Mouse (Mus musculus) limb, embryonic 14.5 days (tissue): ENCODE measurements around the gene Pced1b. TPM values are rescaled to one million over a fixed set of nuclear protein-coding genes. Genes with fewer than 3 reads are reported as not detected.

ENCODE experiments used
- ATAC-seq: fragments of 200-750 bp; cut with Nextera tagmentation; 2 replicates; pipeline ENCODE4 v1.8.0; 2017; ENCODE audit warnings: low read depth, moderate number of reproducible peaks, moderate TSS enrichment; ENCODE audit not compliant: low FRiP score
- DNase-seq: peaks from one replicate; pipeline ENCODE4 v3.0.0-alpha.2; 2015; ENCODE audit warnings: low spot score
- H3K27ac ChIP-seq: fragments of 300-500 bp; sonication (generic); replicated peaks from 2 replicates; pipeline ENCODE4 v1.5.1; 2014; ENCODE audit warnings: low read depth, mild to moderate bottlenecking, low read length, moderate library complexity, mixed read lengths
- H3K27me3 ChIP-seq: fragments of 300-500 bp; sonication (generic); 2 replicates; pipeline ENCODE4 v1.6.1; 2014; ENCODE audit warnings: low read length, mixed read lengths; ENCODE audit not compliant: control insufficient read depth, insufficient read depth
- H3K36me3 ChIP-seq: fragments of 300-500 bp; sonication (generic); 2 replicates; pipeline ENCODE4 v1.6.1; 2014; ENCODE audit warnings: mild to moderate bottlenecking, low read length, moderate library complexity, mixed read lengths; ENCODE audit not compliant: control insufficient read depth, insufficient read depth
- H3K4me1 ChIP-seq: fragments of 300-500 bp; sonication (generic); 2 replicates; pipeline ENCODE4 v1.6.1; 2014; ENCODE audit warnings: antibody characterized with exemption, low read length, mixed read lengths; ENCODE audit not compliant: control insufficient read depth, insufficient read depth
- H3K4me2 ChIP-seq: fragments of 300-500 bp; sonication (generic); replicated peaks from 2 replicates; pipeline ENCODE4 v1.6.1; 2014; ENCODE audit warnings: low read depth, mild to moderate bottlenecking, low read length, moderate library complexity; ENCODE audit not compliant: severe bottlenecking
- H3K4me3 ChIP-seq: fragments of 300-500 bp; sonication (generic); replicated peaks from 2 replicates; pipeline ENCODE4 v1.5.1; 2014; ENCODE audit warnings: low read length
- H3K9ac ChIP-seq: fragments of 300-500 bp; sonication (generic); 2 replicates; pipeline ENCODE4 v1.6.1; 2014; ENCODE audit warnings: mild to moderate bottlenecking, low read depth, low read length, moderate library complexity; ENCODE audit not compliant: severe bottlenecking
- H3K9me3 ChIP-seq: fragments of 300-500 bp; sonication (generic); 2 replicates; pipeline ENCODE4 v1.6.1; 2016; ENCODE audit warnings: low read length; ENCODE audit not compliant: control insufficient read depth
- POLR2A ChIP-seq: fragments of 200-500 bp; IDR thresholded peaks from 2 replicates; pipeline ENCODE4 v1.8.0; 2012; ENCODE audit warnings: inconsistent platforms, mild to moderate bottlenecking, moderate library complexity, borderline replicate concordance; ENCODE audit not compliant: insufficient read depth, insufficient read length; ENCODE audit errors: extremely low read depth
- WGBS: fragments of 180-500 bp; shearing (Covaris S2); extraction: QIAGEN DNeasy Blood & Tissue Kit; methylation state at CpG from one replicate; pipeline ENCODE4 v1.1.7; 2014; 5-methylcytosine and 5-hydroxymethylcytosine counted together
- polyA plus RNA-seq, 2 experiments: library from polyadenylated mRNA; depleted of rRNA in 1 of 2; stranded (reverse) in 1 of 2; unstranded in 1 of 2; fragments of >200 nt; fragmentation: Nextera tagmentation in 1 of 2; extraction: Ambion mirVana in 1 of 2; gene quantifications; 2 replicates each; pipeline versions ENCODE4 v1.2.1 to v1.2.3; 2012 to 2014

The Pced1b gene
- polyA plus RNA-seq, 2 experiments: 3.8 to 7.9 TPM

- no peak overlapping the region for H3K27ac ChIP-seq
- no peak overlapping the region for H3K4me3 ChIP-seq
- H3K36me3 ChIP-seq: no peaks in the 10 kb centered on the region
- no peak overlapping the region for H3K4me2 ChIP-seq
- H3K27me3 ChIP-seq: no peaks in the 10 kb centered on the region
- ATAC-seq (no peak), DNase-seq (no peak)
- H3K4me1 ChIP-seq: no peaks in the 10 kb centered on the region
- 55% methylated on average over 6 of the region's 6 CpGs for WGBS
- no peak for TF ChIP-seq POLR2A
- H3K9ac ChIP-seq: no peak overlapping the region
- H3K9me3 ChIP-seq: no peaks in the 10 kb centered on the region
Observed at GRCm38 (mm10) chr15:97372611-97373131, 125.8 kb downstream of the Pced1b start.

DNA sequence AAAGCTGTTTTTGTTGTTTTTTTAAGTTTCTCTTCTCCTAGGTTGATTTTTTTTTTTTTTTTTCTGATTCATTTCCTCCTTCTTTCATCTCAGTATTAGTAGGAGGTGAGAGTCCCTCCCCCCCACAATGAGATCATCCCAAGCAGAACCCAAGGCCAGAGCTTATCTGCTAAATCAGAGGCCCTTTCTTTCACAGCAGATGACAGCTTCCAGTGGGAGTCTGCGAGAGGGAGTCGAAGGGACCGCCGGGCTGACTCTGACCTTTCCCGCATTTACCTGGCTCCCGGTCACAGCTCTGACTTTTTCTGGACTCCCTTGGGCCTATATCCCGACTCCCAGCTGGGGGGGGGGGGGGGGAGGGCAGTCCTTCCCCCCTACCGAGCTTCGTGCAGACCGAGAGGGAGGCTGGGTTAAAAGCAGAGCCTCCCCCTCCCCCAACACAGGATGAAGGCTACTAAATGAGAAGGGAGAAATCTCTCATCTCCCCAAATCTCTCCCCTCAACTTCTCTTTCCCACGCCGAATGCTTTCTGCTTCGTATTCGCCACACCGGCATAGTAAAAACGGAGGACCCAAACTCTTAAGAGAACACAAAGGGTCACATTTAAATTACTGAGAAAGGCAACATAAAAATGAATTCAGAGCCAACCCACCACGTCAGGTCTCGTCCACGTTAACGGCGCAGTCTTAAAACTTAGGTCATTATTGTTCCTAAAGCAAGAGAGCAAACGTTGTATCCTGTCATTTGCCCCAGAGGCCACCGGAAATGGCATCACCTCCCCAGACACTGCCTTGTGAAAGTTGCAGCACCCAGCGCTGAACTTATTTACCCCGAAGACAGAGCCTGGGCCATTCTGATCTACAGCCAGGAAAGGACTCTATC lies 126.5 kb downstream of the Pced1b start:
- no peak overlapping the region for H3K4me3 ChIP-seq
- H3K9ac ChIP-seq: peak overlapping the region; percentile 14; the same call in 1 of the 2 replicates
- DNase-seq: no peak
- WGBS: 11% methylated on average over 24 of the region's 25 CpGs
- no peaks in the 10 kb centered on the region for H3K4me1 ChIP-seq
- H3K27me3 ChIP-seq: no peaks in the 10 kb centered on the region
- no peaks in the 10 kb centered on the region for H3K9me3 ChIP-seq
- no peak overlapping the region for H3K27ac ChIP-seq
- no peaks in the 10 kb centered on the region for H3K36me3 ChIP-seq
- peak overlapping the region; percentile 39 for H3K4me2 ChIP-seq
- TF ChIP-seq POLR2A: no peak
- ATAC-seq: no peak

DNA sequence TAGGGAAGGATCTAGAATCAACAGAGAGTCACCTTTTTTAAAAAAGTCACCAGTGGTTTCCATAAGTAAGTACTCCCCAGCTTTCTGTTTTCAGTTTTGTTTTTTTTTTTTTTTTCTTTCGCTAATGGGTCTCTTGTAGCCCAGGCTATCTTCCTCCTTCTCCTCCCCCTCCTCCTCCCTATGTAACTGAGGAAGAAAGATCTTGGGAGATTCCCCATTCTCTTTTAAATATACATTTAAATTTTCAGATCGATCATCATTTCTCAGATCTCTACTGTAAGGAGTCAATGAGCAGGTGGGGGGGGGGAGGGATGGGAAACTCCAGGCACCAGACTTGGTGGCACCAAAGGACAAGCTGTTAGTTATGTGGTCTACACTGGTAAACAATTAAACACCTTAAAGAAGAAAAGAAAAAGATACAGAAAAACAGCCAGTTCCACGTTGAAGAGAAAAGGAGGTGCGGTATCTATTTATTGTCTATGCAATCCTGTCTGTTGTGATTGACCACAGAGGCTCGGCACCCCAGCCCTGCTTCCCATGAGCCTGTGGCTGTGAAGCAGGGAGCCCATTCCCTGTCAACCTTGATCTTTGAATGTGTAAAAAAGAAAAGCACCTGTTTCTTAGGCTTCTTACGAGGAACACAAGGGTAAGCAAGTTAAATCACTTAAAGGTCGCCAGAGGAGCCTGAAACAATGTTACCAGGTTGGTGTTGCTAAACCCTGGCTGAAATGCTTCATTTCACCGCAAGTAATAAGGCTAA lies 127.4 kb downstream of the Pced1b start:
- H3K27me3 ChIP-seq: no peaks in the 10 kb centered on the region
- 54% methylated on average over 8 of the region's 8 CpGs for WGBS
- H3K36me3 ChIP-seq: no peaks in the 10 kb centered on the region
- H3K9me3 ChIP-seq: no peaks in the 10 kb centered on the region
- H3K4me1 ChIP-seq: no peaks in the 10 kb centered on the region
- TF ChIP-seq POLR2A: no peak
- no peak overlapping the region for H3K4me2 ChIP-seq
- H3K27ac ChIP-seq: no peak overlapping the region
- H3K9ac ChIP-seq: no peak overlapping the region
- no peak for ATAC-seq
- H3K4me3 ChIP-seq: no peak overlapping the region
- no peak for DNase-seq

- no peak for TF ChIP-seq POLR2A
- Histone ChIP-seq H3K4me3 (no peak overlapping the region), H3K36me3 (no peaks in the 10 kb centered on the region), H3K4me1 (no peaks in the 10 kb centered on the region), H3K9me3 (no peaks in the 10 kb centered on the region), H3K4me2 (no peak overlapping the region), H3K9ac (no peak overlapping the region), H3K27ac (no peak overlapping the region), H3K27me3 (no peaks in the 10 kb centered on the region)
- ATAC-seq (no peak), DNase-seq (no peak)
- 81% methylated on average over 15 of the region's 15 CpGs for WGBS
Observed at GRCm38 (mm10) chr15:97374845-97375720, 128.2 kb downstream of the Pced1b start.
